Mouse (Mus musculus): Measurements from ENCODE around the gene Hs1bp3.

Gene Hs1bp3

GRCm38 (mm10) chr12:8336601-8337285 is 23.5 kb downstream of the Hs1bp3 start:
- DNase-seq (ENCODE audit: low read depth, low spot score) = no peak

DNA sequence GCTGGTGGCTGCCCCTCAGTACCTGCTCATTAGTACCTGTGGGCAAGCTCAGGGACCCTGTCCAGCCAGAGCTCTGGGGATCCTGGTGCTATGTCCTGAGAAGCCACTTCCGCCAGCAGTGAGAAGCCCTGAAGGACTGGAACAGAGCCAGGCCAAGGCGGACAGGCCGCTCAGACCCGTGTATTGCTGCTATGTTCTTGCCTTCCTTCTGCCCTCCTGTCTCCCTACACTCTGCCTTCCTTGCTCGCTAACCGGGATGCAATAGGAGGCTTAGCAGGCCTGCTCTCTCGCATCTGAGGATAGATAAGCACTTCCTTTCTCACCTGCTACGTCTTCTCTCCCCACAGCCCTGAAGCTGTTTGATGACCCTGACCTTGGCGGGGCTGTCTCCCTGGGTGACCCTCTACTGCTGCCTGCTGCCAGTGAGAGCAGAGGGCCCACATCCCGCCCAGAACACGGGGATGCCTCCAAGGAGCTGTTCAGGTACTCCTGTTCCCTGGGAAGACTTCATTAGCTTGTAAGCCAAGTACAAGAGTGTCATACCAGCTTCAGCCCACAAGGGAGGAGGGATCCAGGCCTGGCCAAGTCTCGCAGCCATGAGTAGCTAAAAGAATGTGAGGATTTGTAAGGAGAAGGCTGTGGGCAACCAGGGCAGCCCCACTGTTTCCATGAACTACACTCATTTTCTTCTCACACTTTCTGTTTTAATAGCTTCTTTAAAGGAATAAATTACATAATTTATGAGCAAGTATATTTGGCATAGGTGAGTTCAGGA is 24.2 kb downstream of the Hs1bp3 start:
- no peak for DNase-seq (ENCODE audit: low read depth, low spot score)

- no peak for DNase-seq (ENCODE audit: low read depth, low spot score)
These were observed 25.3 kb downstream of the Hs1bp3 start for GRCm38 (mm10) chr12:8338491-8338890.

GRCm38 (mm10) chr12:8338918-8339317 is 25.7 kb downstream of the Hs1bp3 start:
- no peak for DNase-seq (ENCODE audit: low read depth, low spot score)

GRCm38 (mm10) chr12:8339591-8340319 is 26.5 kb downstream of the Hs1bp3 start:
- DNase-seq (ENCODE audit: low read depth, low spot score) = no peak

DNA sequence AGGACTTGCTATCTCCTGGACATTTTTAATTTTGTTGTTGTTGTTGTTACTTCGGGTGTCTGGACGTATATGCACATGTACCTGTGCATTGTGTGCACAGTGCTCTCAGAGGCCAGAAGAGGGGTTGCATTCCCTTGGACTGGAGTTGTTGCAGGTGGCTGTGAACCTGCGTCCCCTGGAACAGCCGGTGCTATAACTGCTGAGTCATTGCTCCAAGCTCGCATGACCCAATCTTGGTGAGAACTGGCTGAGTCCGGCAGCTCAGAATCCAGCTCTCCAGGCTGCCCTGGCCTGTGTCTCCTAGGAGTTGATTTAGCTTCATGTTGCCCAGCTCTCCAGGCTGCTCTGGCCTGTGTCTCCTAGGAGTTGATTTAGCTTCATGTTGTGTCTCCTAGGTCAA is 27.8 kb downstream of the Hs1bp3 start:
- DNase-seq (ENCODE audit: low read depth, low spot score) = no peak

DNA sequence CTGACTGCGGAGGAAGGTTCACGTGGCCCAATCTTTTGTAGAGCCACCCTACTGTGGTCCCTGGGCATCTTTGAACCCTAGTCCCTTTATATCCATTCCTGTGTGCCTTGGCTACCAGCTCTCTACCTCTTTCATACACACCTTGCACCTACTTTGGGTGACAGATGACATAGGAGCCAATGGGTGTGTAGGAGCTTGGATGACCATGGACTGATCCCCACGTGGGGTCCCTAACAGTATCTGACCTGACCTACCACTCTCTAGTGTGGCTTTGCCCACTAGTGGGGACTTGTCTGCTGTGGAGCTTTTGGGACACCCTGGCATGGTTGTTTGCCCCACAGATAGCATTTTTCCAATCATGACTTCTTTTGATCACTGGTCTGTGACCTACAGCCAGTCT is 30.1 kb downstream of the Hs1bp3 start:
- DNase-seq (ENCODE audit: low read depth, low spot score) = no peak

GRCm38 (mm10) chr12:8344897-8345296 is 31.7 kb downstream of the Hs1bp3 start:
- no peak for DNase-seq (ENCODE audit: low read depth, low spot score)

GRCm38 (mm10) chr12:8345539-8345938 is 32.3 kb downstream of the Hs1bp3 start:
- no peak for DNase-seq (ENCODE audit: low read depth, low spot score)

DNA sequence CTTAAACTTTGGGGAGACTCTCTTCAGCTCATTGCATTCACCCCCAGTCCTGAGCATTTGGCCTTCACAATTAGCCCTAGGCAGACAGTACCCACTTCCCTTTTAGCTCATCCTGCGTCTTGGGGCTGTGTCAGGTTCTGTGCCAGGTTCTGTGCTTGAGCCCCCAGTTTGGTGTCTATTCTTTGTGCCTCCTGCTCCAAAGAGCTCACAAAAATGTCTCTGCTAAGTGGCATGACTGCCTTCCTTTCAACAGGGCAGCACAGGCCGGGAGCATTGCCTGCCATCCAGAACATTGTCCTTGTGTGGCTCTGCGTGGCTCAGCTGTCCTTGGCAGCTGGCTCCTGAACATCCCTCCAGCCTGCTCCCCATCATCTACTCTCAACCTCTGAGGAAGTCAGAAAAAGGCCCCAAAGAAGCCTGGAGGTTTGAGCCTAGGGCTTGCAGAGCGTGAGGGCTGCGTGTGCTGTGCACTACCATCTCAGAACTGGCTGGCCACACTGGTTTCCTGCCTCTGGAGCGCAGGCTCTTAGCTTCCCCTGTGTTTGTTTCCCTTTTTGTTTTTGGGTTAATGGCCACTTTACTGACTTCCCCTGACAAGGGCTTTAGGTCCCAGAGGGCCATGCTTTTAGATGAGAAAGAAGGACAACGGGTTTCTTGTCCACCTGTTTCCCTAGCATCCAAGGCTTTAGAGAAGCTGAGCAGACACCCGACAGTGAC is 34.7 kb downstream of the Hs1bp3 start:
- no peak for DNase-seq (ENCODE audit: low read depth, low spot score)

GRCm38 (mm10) chr12:8348733-8349513 is 35.7 kb downstream of the Hs1bp3 start:
- DNase-seq (ENCODE audit: low read depth, low spot score) = no peak

GRCm38 (mm10) chr12:8351025-8351903 is 38.0 kb downstream of the Hs1bp3 start:
- no peak for DNase-seq (ENCODE audit: low read depth, low spot score)

GRCm38 (mm10) chr12:8353071-8353470 is 39.8 kb downstream of the Hs1bp3 start:
- DNase-seq (ENCODE audit: low read depth, low spot score) = no peak

- no peak for DNase-seq (ENCODE audit: low read depth, low spot score)
These were observed 41.0 kb downstream of the Hs1bp3 start for GRCm38 (mm10) chr12:8354187-8354586.

DNA sequence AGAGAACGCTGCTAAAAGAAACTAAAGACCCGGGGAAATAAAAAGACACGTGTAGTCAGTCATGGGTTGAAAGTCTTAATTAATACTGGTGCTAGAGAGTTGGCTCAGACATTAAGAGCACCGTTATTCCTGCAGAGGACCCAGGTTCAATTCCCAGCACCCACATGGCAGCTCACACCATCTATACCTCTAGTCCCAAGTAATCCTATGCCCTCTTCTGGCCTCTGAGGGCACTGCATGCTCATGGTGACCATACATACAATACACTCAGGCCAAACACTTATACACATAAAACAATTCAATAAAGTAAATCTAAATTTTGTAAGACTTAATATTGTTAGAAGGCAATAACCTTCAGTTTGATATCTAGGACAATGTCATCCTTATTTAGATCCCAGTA is 41.8 kb downstream of the Hs1bp3 start:
- DNase-seq (ENCODE audit: low read depth, low spot score) = no peak

DNA sequence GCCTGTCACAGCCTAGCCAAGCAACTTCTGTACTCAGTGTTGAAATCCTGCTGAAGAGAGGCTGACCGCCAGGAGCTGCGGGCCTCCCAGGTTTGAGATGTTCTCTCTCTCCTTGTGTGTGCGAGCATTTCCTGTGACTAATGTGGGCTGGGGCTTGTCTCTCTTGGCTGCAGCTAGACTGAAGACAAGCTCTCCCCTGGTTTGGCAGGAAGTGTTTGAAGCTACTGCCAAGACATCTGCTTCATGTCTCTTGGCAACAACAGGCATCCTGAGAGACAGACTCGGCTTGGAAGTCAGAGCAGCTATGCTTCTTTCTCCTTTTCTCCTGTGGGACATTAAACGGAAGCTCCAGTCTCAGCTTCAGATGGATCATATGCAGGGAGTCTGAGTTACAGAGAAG is 44.2 kb downstream of the Hs1bp3 start:
- peak; percentile 80 for DNase-seq (ENCODE audit: low read depth, low spot score)

DNA sequence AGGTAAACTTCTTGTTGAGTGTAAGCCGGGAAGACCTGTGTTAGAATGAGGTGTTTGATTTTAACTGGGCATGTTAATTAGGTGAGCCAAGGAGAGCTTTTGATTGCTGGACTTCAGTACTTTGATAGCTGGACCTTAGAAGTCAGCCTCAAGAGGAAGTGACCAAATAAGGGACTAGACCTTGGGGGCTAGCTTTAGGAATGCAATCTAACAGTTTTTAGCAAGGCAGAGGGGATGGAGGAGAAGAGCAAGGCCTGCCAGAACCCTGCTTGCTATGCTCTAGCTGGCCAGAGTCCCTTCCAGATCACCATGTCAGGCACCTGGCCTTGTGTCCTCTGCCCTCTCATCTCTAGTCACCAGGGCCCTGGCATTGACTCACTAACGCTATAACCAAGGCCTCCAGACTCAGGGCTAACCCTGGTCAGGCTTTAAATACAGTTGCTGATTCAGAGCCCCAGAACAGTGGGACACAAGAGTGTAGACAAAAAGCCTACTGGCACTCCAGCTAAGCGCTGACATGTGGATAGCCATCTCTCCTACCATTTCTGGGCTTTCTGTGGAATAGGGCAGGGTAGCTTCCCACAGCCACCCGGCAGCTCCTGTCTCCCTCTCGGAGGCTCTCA is 45.2 kb downstream of the Hs1bp3 start:
- DNase-seq (ENCODE audit: low read depth, low spot score) = no peak

DNA sequence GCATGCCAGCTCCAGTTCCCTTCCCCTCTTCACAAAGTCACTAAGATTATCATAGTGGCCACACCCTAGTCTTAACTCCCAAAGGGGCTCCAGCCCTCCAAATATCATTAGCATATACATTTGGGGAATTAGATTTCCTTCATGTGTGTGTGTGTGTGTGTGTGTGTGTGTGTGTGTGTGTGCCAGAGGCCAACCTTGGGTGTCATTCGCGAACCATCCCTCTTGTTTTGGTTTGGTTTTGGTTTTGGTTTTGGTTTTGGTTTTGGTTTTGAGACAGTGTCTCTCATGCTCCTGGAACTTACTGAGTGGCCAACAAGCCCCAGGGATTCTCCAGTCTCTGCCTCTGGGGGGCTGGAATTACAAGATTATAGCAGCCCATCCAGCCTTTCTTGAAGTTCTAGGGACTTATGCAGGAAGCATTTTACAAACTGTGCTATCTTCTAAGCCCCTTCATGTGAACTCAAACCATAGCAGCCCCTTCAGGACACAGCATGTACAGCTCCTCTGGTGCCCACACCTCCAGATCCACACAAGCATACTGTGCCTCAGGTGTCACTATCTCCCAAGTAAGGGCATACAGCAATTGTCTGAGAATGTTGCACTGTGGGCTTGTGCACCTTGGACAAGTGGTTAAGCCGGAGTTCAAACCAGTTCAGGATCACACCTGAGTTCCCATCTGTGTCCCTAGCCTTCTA is 46.3 kb downstream of the Hs1bp3 start:
- no peak for DNase-seq (ENCODE audit: low read depth, low spot score)

DNA sequence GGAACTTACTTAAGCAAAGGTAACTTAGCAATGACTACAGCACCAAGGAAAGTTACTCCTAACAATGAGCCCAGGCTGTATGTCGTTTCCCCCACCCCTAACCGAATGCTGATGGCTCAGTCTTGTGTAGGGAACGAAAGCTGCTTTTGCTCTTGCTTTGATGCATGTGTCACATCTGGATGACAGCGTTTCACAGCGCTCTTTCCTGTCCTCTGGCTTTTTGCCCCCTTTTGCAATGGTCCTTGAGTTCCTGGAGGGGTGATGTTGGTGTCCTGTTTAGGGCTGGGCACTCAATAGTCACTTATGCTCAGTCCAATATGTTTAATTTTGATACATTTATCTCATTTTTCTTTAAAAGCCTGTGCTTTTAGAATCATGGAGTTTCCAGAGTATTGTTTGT is 48.6 kb downstream of the Hs1bp3 start:
- DNase-seq (ENCODE audit: low read depth, low spot score) = no peak
